Mouse (Mus musculus): ENCODE data around the gene Tnk2. TPM values are rescaled to one million over a fixed set of nuclear protein-coding genes. Genes with fewer than 3 reads are reported as not detected.

Tnk2 gene
- total and polyA plus RNA-seq, 3 experiments: 14.7 to 62.2 (median 31.9) TPM

- Histone ChIP-seq H3K4me3 (replicated peaks in 1 of 3; ENCODE audit: low read depth in 2 of 3, low read length in 2 of 3, poor library complexity in 1 of 3) (no peak overlapping the region), H3K9ac (ENCODE audit: insufficient read depth, low read depth) (no peak overlapping the region), H3K79me2 (replicated peaks; ENCODE audit: control insufficient read depth, extremely low read depth, insufficient read depth, poor library complexity, severe bottlenecking) (no peaks in the 10 kb centered on the region), H3K9me3 (replicated peaks; ENCODE audit: low read length) (no peaks in the 10 kb centered on the region), H3K36me3 (replicated peaks in 1 of 2; ENCODE audit: control insufficient read depth in 1 of 2, insufficient read depth in 1 of 2, low read length in 1 of 2) (peaks cover 0 to 40% of the 10 kb centered on the region in 2 experiments), H3K27ac (ENCODE audit: insufficient read depth, low read depth) (no peak overlapping the region), H3K4me1 (ENCODE audit: control insufficient read depth in 1 of 2, insufficient read depth in 2 of 2) (peaks cover 27 to 64% of the 10 kb centered on the region in 2 experiments), H3K4me2 (ENCODE audit: insufficient read depth, low read depth, poor library complexity, severe bottlenecking) (no peak overlapping the region), H3K27me3 (replicated peaks) (no peaks in the 10 kb centered on the region)
- no peak for TF ChIP-seq HCFC1 (IDR thresholded peaks at IDR 0.05; ENCODE audit: low read depth, low read length)
- peak; percentile 12 for TF ChIP-seq RAD21 (IDR thresholded peaks at IDR 0.05; ENCODE audit: low read depth, low read length)
- no peak for TF ChIP-seq USF1 (IDR thresholded peaks at IDR 0.05; ENCODE audit: low read depth, low read length)
- no peak for TF ChIP-seq NELFE (IDR thresholded peaks at IDR 0.05; ENCODE audit: low read depth, low read length)
- TF ChIP-seq SMC3 (IDR thresholded peaks at IDR 0.05; ENCODE audit: low read depth, low read length): 0 out of 2 replicates have a peak, but pooled peaks have one; percentile 9
- TF ChIP-seq EP300 (IDR thresholded peaks at IDR 0.05; ENCODE audit: low read length): no peak
- TF ChIP-seq ZC3H11A (IDR thresholded peaks at IDR 0.05; ENCODE audit: low read depth, low read length): no peak
- peak in 1 of 2 experiments; percentile 24; a peak in 2 of 4 replicates for TF ChIP-seq CTCF (conservative IDR thresholded peaks at IDR 0.05 in 1 of 2, IDR thresholded peaks at IDR 0.05 in 1 of 2; ENCODE audit: low read depth in 2 of 2, low read length in 2 of 2)
- TF ChIP-seq TCF12 (IDR thresholded peaks at IDR 0.05; ENCODE audit: low read depth, low read length): no peak
- TF ChIP-seq USF2 (conservative IDR thresholded peaks at IDR 0.05; ENCODE audit: low read depth, low read length): no peak
- TF ChIP-seq JUN (IDR thresholded peaks at IDR 0.05; ENCODE audit: insufficient read depth, low read depth, low read length): no peak
- no peak for TF ChIP-seq ZMIZ1 (IDR thresholded peaks at IDR 0.05; ENCODE audit: low read depth, low read length)
- no peak for TF ChIP-seq MEF2A (IDR thresholded peaks at IDR 0.05; ENCODE audit: borderline replicate concordance, low read depth, low read length)
- no peak for TF ChIP-seq MAFK (IDR thresholded peaks at IDR 0.05; ENCODE audit: insufficient replicate concordance, low read length)
- no peak for TF ChIP-seq NRF1 (IDR thresholded peaks at IDR 0.05; ENCODE audit: low read depth, low read length)
- no peak for TF ChIP-seq E2F4 (IDR thresholded peaks at IDR 0.05; ENCODE audit: insufficient replicate concordance, low read depth, low read length)
- TF ChIP-seq PAX5 (IDR thresholded peaks at IDR 0.05; ENCODE audit: low read length): no peak
- in situ Hi-C loops (cut with MboI; ENCODE audit: low pct_ligation_motif_present, low pct_unique_long_range_greater_than_20kb, low sequenced_read_pairs) (no loop called here), dilution Hi-C loops (cut with MboI; ENCODE audit: extremely low pct_ligation_motif_present, extremely low pct_unique_long_range_greater_than_20kb, low sequenced_read_pairs) (no loop called here)
- DNase-seq (ENCODE audit: extremely low read depth): no peak
Measured at GRCm38 (mm10) chr16:32662372-32662771, 18.7 kb downstream of the Tnk2 start.

GRCm38 (mm10) chr16:32663231-32663858 is 19.7 kb downstream of the Tnk2 start:
- H3K4me2 ChIP-seq (ENCODE audit: insufficient read depth, low read depth, poor library complexity, severe bottlenecking): no peak overlapping the region
- TF ChIP-seq BHLHE40 (IDR thresholded peaks at IDR 0.05; ENCODE audit: low read depth, low read length) (no peak), CTCF (conservative IDR thresholded peaks at IDR 0.05 in 1 of 2, IDR thresholded peaks at IDR 0.05 in 1 of 2; ENCODE audit: low read depth in 2 of 2, low read length in 2 of 2) (no peak), ZNF384 (IDR thresholded peaks at IDR 0.05; ENCODE audit: low read depth, low read length) (no peak), CHD2 (IDR thresholded peaks at IDR 0.05; ENCODE audit: low read length) (no peak), PAX5 (IDR thresholded peaks at IDR 0.05; ENCODE audit: low read length) (no peak), NELFE (IDR thresholded peaks at IDR 0.05; ENCODE audit: low read depth, low read length) (no peak), ELF1 (IDR thresholded peaks at IDR 0.05; ENCODE audit: low read depth, low read length) (no peak), EP300 (IDR thresholded peaks at IDR 0.05; ENCODE audit: low read length) (no peak), ZC3H11A (IDR thresholded peaks at IDR 0.05; ENCODE audit: low read depth, low read length) (no peak), IRF4 (IDR thresholded peaks at IDR 0.05; ENCODE audit: low read depth, low read length) (no peak), ZKSCAN1 (IDR thresholded peaks at IDR 0.05; ENCODE audit: borderline replicate concordance, low read depth, low read length) (no peak), POLR2AphosphoS2 (IDR thresholded peaks at IDR 0.05; ENCODE audit: low read depth, low read length) (no peak), NRF1 (IDR thresholded peaks at IDR 0.05; ENCODE audit: low read depth, low read length) (no peak), HCFC1 (IDR thresholded peaks at IDR 0.05; ENCODE audit: low read depth, low read length) (no peak), JUND (conservative IDR thresholded peaks at IDR 0.05; ENCODE audit: low read depth, low read length) (no peak)
- no peak overlapping the region for H3K9ac ChIP-seq (ENCODE audit: insufficient read depth, low read depth)
- H3K36me3 ChIP-seq (replicated peaks in 1 of 2; ENCODE audit: control insufficient read depth in 1 of 2, insufficient read depth in 1 of 2, low read length in 1 of 2): peaks cover 0 to 33% of the 10 kb centered on the region in 2 experiments
- H3K4me1 ChIP-seq (ENCODE audit: control insufficient read depth in 1 of 2, insufficient read depth in 2 of 2): peaks cover 37 to 74% of the 10 kb centered on the region in 2 experiments
- no peak overlapping the region for H3K4me3 ChIP-seq (replicated peaks in 1 of 3; ENCODE audit: low read depth in 2 of 3, low read length in 2 of 3, poor library complexity in 1 of 3)
- H3K79me2 ChIP-seq (replicated peaks; ENCODE audit: control insufficient read depth, extremely low read depth, insufficient read depth, poor library complexity, severe bottlenecking): no peaks in the 10 kb centered on the region
- no peak overlapping the region for H3K27ac ChIP-seq (ENCODE audit: insufficient read depth, low read depth)
- dilution Hi-C loops (cut with MboI; ENCODE audit: extremely low pct_ligation_motif_present, extremely low pct_unique_long_range_greater_than_20kb, low sequenced_read_pairs): no loop called here
- DNase-seq (ENCODE audit: extremely low read depth): no peak
- H3K9me3 ChIP-seq (replicated peaks; ENCODE audit: low read length): no peaks in the 10 kb centered on the region
- in situ Hi-C loops (cut with MboI; ENCODE audit: low pct_ligation_motif_present, low pct_unique_long_range_greater_than_20kb, low sequenced_read_pairs): no loop called here
- H3K27me3 ChIP-seq (replicated peaks): no peaks in the 10 kb centered on the region
